In the genomic region with DNA sequence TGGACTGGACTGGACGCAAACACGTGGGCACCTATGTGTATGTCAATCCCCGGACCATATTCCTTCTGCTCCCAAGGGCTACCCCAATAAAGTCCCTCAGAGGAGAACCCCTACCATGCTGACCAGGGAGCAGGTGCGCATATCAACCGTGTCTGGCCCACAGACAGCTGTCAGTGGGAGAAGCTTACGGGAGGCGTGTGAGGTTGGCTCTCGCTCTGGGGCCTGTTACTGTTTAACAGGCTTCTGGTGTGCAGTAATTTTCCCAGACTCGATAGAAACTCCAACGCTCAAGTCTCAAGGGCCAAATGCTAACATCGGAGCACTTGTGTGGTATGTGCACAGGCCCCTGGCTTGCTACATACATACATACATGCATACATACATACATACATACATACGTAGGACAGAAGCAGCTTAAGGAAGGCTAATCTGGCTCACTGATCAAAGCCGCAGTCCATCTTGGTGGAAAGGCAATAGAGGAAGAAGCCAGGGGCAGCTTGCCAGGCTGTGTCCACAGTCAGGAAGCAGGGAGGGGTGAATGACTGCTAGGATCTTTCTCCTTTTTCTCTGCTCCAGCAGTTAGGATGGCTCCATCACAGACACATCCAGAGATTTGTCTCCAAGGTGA, we compare ENCODE assay signal across 9 mouse cellular contexts. TPM values are rescaled to one million over a fixed set of nuclear protein-coding genes. Genes with fewer than 3 reads are reported as not detected.
DNase-seq lines count a peak whose midpoint lies in the region; ATAC-seq lines count a peak whose summit lies in the region.
"Had no signal": no experiment of that assay in that cellular context is flagged by ENCODE, and none has a peak within 500 bp of the region (broad histone marks: within the 10 kb centered on the region; RNA-seq: fewer than 3 reads in every experiment).

No protein-coding gene starts in this region.

- 0 out of 2 replicates have a peak, but pooled peaks cover 3% of the 10 kb centered on the region for H3K36me3 ChIP-seq in limb, embryonic 12.5 days
- H3K36me3 ChIP-seq in limb, embryonic 10.5 days = no peaks in the 10 kb centered on the region
- no peaks in the 10 kb centered on the region for H3K36me3 ChIP-seq in lung, embryonic 16.5 days (ENCODE audit: control insufficient read depth, insufficient read depth, low read length)
- H3K36me3 ChIP-seq in forebrain, embryonic 13.5 days (ENCODE audit: poor library complexity, severe bottlenecking) = no peaks in the 10 kb centered on the region
- H3K36me3 ChIP-seq: heart, embryonic 15.5 days had no signal

- H3K27me3 ChIP-seq in limb, embryonic 12.5 days = no peaks in the 10 kb centered on the region
- no peaks in the 10 kb centered on the region for H3K27me3 ChIP-seq in limb, embryonic 10.5 days (ENCODE audit: low read depth, poor library complexity, severe bottlenecking)
- H3K27me3 ChIP-seq in lung, embryonic 16.5 days (ENCODE audit: control insufficient read depth, insufficient read depth, low read depth, low read length) = no peaks in the 10 kb centered on the region
- no peaks in the 10 kb centered on the region for H3K27me3 ChIP-seq in forebrain, embryonic 13.5 days
- H3K27me3 ChIP-seq: heart, embryonic 15.5 days had no signal

- peak overlapping the region; percentile 7; the same call in 1 of the 2 replicates for H3K27ac ChIP-seq in limb, embryonic 12.5 days
- no peak overlapping the region for H3K27ac ChIP-seq in limb, embryonic 10.5 days
- no peak overlapping the region for H3K27ac ChIP-seq in lung, embryonic 16.5 days (ENCODE audit: low read length)
- H3K27ac ChIP-seq in forebrain, embryonic 13.5 days = no peak overlapping the region
- H3K27ac ChIP-seq: heart, embryonic 15.5 days had no signal

- ATAC-seq in cerebellum, adult (ENCODE audit: insufficient number of reproducible peaks, low FRiP score, low TSS enrichment) = no peak
- ATAC-seq in limb, embryonic 12.5 days (ENCODE audit: insufficient number of reproducible peaks, insufficient read depth, low FRiP score, low TSS enrichment, low read depth) = no peak
- peak; percentile 21; the same call in 1 of the 2 replicates for ATAC-seq in lung, embryonic 16.5 days (ENCODE audit: low read depth)
- ATAC-seq in forebrain, embryonic 13.5 days = no peak

- 80% methylated on average over 13 of the region's 13 CpGs for WGBS in limb, embryonic 12.5 days
- 90% methylated on average over 13 of the region's 13 CpGs for WGBS in limb, embryonic 10.5 days
- 54% methylated on average over 13 of the region's 13 CpGs for WGBS in lung, embryonic 16.5 days
- WGBS in forebrain, embryonic 13.5 days = 89% methylated on average over 13 of the region's 13 CpGs

- peak; percentile 12 for DNase-seq in cerebellum, adult 18-20 months
- no peak for DNase-seq in limb, embryonic 10.5 days (ENCODE audit: low spot score)
- DNase-seq in kidney, adult 11 months = peak; percentile 72
- DNase-seq in spleen, postnatal 14 days (ENCODE audit: low spot score in 2 of 2) = no peak

- H3K9me3 ChIP-seq in limb, embryonic 12.5 days = no peaks in the 10 kb centered on the region
- H3K9me3 ChIP-seq in limb, embryonic 10.5 days (replicated peaks) = no peaks in the 10 kb centered on the region
- no peaks in the 10 kb centered on the region for H3K9me3 ChIP-seq in lung, embryonic 16.5 days (ENCODE audit: control insufficient read depth, low read length)
- no peaks in the 10 kb centered on the region for H3K9me3 ChIP-seq in forebrain, embryonic 13.5 days (replicated peaks)
- H3K9me3 ChIP-seq: heart, embryonic 15.5 days had no signal

- no peak overlapping the region for H3K4me3 ChIP-seq in limb, embryonic 12.5 days (replicated peaks)
- no peak overlapping the region for H3K4me3 ChIP-seq in limb, embryonic 10.5 days
- H3K4me3 ChIP-seq in lung, embryonic 16.5 days (ENCODE audit: low read length) = no peak overlapping the region
- H3K4me3 ChIP-seq in forebrain, embryonic 13.5 days = no peak overlapping the region
- H3K4me3 ChIP-seq: heart, embryonic 15.5 days had no signal

- no peaks in the 10 kb centered on the region for H3K4me1 ChIP-seq in limb, embryonic 12.5 days (replicated peaks)
- peaks cover 3% of the 10 kb centered on the region; the same call in 1 of the 2 replicates for H3K4me1 ChIP-seq in limb, embryonic 10.5 days
- H3K4me1 ChIP-seq in lung, embryonic 16.5 days (replicated peaks; ENCODE audit: control insufficient read depth, insufficient read depth, low read length) = peaks cover 11% of the 10 kb centered on the region
- no peaks in the 10 kb centered on the region for H3K4me1 ChIP-seq in forebrain, embryonic 13.5 days

- H3K4me2 ChIP-seq in limb, embryonic 12.5 days = no peak overlapping the region
- no peak overlapping the region for H3K4me2 ChIP-seq in lung, embryonic 16.5 days (ENCODE audit: low read depth, low read length)
- H3K4me2 ChIP-seq in forebrain, embryonic 13.5 days = no peak overlapping the region
- H3K4me2 ChIP-seq: heart, embryonic 15.5 days had no signal

- no peak overlapping the region for H3K9ac ChIP-seq in limb, embryonic 12.5 days (replicated peaks)
- H3K9ac ChIP-seq in lung, embryonic 16.5 days (ENCODE audit: low read length) = no peak overlapping the region
- no peak overlapping the region for H3K9ac ChIP-seq in forebrain, embryonic 13.5 days
- H3K9ac ChIP-seq: heart, embryonic 15.5 days had no signal

RNA-seq across cellular contexts. Expression of gene Scarb1, which starts 27.8 kb away (rescaled TPM):
- 36.0 and 36.5 TPM in 2 replicates for polyA plus RNA-seq in limb, embryonic 12.5 days (2016; fragmentation: Nextera tagmentation; extraction: Ambion mirVana)
- 43.5 and 45.2 TPM in 2 replicates for polyA plus RNA-seq in limb, embryonic 10.5 days (2016; fragmentation: Nextera tagmentation; extraction: Ambion mirVana)
- 65.9 and 66.6 TPM in 2 replicates for polyA plus RNA-seq in lung, embryonic 16.5 days (2015; fragmentation: Nextera tagmentation; extraction: Ambion mirVana)
- 26.4 and 29.8 TPM in 2 replicates for polyA plus RNA-seq in forebrain, embryonic 13.5 days (2015; fragmentation: Nextera tagmentation; extraction: Ambion mirVana)

Comparison
In these comparisons a context has a peak if more than half of its experiments do, and no peak if none do; other contexts are left out.
1. DNase-seq: peak in cerebellum, adult 18-20 months (2 of 2) and kidney, adult 11 months (single experiment); none in limb, embryonic 10.5 days (single experiment) and spleen, postnatal 14 days (0 of 2).